Mouse (Mus musculus): ENCODE results near the gene Ccp110. TPM values are rescaled to one million over a fixed set of nuclear protein-coding genes. Genes with fewer than 3 reads are reported as not detected.

The Ccp110 gene
- total RNA-seq, 2 experiments from 2014 or later, result 4.1 to 4.8 TPM

GRCm38 (mm10) chr7:118725459-118725858 is 13.1 kb downstream of the Ccp110 start:
- intact Hi-C loops (cut with DNase I), result no loop called here

GRCm38 (mm10) chr7:118728846-118729587 is 16.7 kb downstream of the Ccp110 start:
- DNase-seq, result no peak
- intact Hi-C loops (cut with DNase I), result no loop called here

More at GRCm38 (mm10) chr7:118725459-118725858, 13.1 kb downstream of the Ccp110 start:
- DNase-seq, result no peak

GRCm38 (mm10) chr7:118731781-118732180 is 19.4 kb downstream of the Ccp110 start:
- intact Hi-C loops (cut with DNase I), result no loop called here
- no peak for DNase-seq

- DNase-seq, result no peak
- intact Hi-C loops (cut with DNase I), result no loop called here
These were observed 20.9 kb downstream of the Ccp110 start for GRCm38 (mm10) chr7:118733225-118733624.

- intact Hi-C loops (cut with DNase I), result loop anchor here (1.0 kb wide), 1 partner anchor 258 kb away; no protein-coding TSS in a partner anchor
- DNase-seq, result no peak
These were observed 26.4 kb downstream of the Ccp110 start for GRCm38 (mm10) chr7:118738730-118739129.

GRCm38 (mm10) chr7:118739975-118740531 is 27.7 kb downstream of the Ccp110 start, which contains the start of gene Vps35l:
TSS of gene Vps35l (plus strand) at chr7:118740226.
- peak; percentile 80 to 87 for DNase-seq
- intact Hi-C loops (cut with DNase I), result loop anchor here (1.0 kb wide), 1 partner anchor 256 kb away; no protein-coding TSS in a partner anchor

GRCm38 (mm10) chr7:118740532-118741338 is 28.4 kb downstream of the Ccp110 start:
- DNase-seq, result peak; percentile 97 to 99
- intact Hi-C loops (cut with DNase I), result no loop called here

- intact Hi-C loops (cut with DNase I), result no loop called here
These were observed 29.9 kb downstream of the Ccp110 start for GRCm38 (mm10) chr7:118742278-118742677.

GRCm38 (mm10) chr7:118744766-118745165 is 32.4 kb downstream of the Ccp110 start:
- no peak for DNase-seq
- intact Hi-C loops (cut with DNase I), result no loop called here

More at GRCm38 (mm10) chr7:118742278-118742677, 29.9 kb downstream of the Ccp110 start:
- DNase-seq, result no peak

- intact Hi-C loops (cut with DNase I), result no loop called here
- DNase-seq, result no peak
These were observed 35.7 kb downstream of the Ccp110 start for GRCm38 (mm10) chr7:118747891-118748672.

- intact Hi-C loops (cut with DNase I), result no loop called here
- DNase-seq, result no peak
These were observed 37.4 kb downstream of the Ccp110 start for GRCm38 (mm10) chr7:118749706-118750105.

- no peak for DNase-seq
- intact Hi-C loops (cut with DNase I), result no loop called here
These were observed 39.3 kb downstream of the Ccp110 start for GRCm38 (mm10) chr7:118751625-118752024.

GRCm38 (mm10) chr7:118755756-118756155 is 43.4 kb downstream of the Ccp110 start:
- no peak for DNase-seq
- intact Hi-C loops (cut with DNase I), result no loop called here

- intact Hi-C loops (cut with DNase I), result no loop called here
- DNase-seq, result no peak
These were observed 44.3 kb downstream of the Ccp110 start for GRCm38 (mm10) chr7:118756490-118757265.

- intact Hi-C loops (cut with DNase I), result no loop called here
- peak; percentile 16 to 18 for DNase-seq
These were observed 46.0 kb downstream of the Ccp110 start for GRCm38 (mm10) chr7:118758369-118758768.

GRCm38 (mm10) chr7:118759372-118759771 is 47.0 kb downstream of the Ccp110 start:
- DNase-seq, result no peak
- intact Hi-C loops (cut with DNase I), result no loop called here

GRCm38 (mm10) chr7:118763939-118764338 is 51.6 kb downstream of the Ccp110 start:
- intact Hi-C loops (cut with DNase I), result loop anchor here (10.0 kb wide), 1 partner anchor 751 kb away; the partner anchor contains the start of gene Acsm5
- no peak for DNase-seq

GRCm38 (mm10) chr7:118764725-118765124 is 52.4 kb downstream of the Ccp110 start:
- intact Hi-C loops (cut with DNase I), result loop anchor here (5.0 to 10.0 kb wide), 3 partner anchors 88 to 750 kb away; partner anchors contain the start of gene Acsm5
- DNase-seq, result no peak

GRCm38 (mm10) chr7:118765604-118766003 is 53.3 kb downstream of the Ccp110 start:
- DNase-seq, result no peak
- intact Hi-C loops (cut with DNase I), result loop anchor here (1.0 to 10.0 kb wide), 4 partner anchors 87 to 749 kb away; partner anchors contain the start of gene Acsm5
